Mouse (Mus musculus): ENCODE data around the gene Rerg. TPM values are rescaled to one million over a fixed set of nuclear protein-coding genes. Genes with fewer than 3 reads are reported as not detected.

The Rerg gene
- total RNA-seq, 2 experiments from 2014 or later = not detected

DNA sequence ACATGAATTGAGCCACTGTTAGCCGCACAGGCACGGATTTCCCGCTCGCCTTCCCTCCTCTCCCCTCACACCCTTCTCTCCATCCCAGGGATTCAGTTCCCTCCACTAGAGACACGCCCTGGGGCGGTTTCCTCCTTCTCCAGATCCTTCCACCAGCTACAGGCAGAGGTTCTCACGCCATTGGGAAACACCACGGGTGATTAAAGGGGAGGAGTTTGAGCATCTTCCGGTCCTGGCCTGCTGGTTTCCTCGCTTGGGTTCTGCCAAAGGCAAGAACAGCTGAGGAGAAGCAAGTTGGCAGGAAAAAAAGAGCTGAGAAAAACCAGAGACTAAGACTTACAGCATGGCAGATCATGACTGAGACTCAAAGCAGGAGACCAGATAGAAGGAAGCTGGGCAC is 6.7 kb downstream of the Rerg start:
- ATAC-seq (ENCODE audit: poor library complexity, severe bottlenecking) = peak; percentile 84

DNA sequence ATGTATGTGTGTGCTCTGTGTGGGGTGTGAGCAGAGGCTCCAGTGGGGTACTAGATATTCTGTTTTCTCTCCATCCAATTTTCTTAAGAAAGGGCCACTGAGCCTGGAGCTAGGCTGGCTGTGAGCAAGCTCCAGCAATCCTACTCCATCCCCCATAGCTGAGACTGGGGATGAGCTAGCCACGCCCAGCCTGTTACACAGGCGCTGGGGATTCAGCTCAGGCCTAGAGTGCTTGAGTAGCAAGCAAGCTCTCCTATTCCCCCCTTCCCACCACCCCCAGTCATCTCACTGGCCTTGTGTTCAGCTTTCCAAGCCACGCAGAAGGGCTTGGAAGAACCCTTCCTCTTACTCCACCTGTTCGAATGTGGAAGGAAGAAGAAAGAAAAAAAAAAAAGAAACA is 7.2 kb downstream of the Rerg start:
- no peak for ATAC-seq (ENCODE audit: poor library complexity, severe bottlenecking)

DNA sequence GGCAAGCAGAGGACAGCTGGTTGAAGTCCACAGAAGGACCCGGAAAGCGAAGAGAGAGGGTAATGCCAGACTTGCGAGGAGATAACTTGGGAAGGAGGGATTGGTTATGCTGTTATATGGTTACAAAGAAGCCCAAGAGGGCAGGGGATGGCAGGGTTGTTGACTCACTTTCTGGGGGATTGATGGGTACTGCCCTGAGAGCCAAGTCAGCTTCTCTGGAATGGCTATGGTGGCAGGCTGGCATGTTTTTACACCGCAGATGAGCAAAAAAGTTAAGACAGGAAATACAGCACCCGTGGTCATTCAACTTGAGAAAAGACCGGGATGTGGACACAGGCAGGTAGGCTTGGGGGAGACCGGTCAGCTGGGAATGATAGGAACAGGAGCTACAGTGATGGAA is 7.8 kb downstream of the Rerg start:
- ATAC-seq (ENCODE audit: poor library complexity, severe bottlenecking) = no peak

DNA sequence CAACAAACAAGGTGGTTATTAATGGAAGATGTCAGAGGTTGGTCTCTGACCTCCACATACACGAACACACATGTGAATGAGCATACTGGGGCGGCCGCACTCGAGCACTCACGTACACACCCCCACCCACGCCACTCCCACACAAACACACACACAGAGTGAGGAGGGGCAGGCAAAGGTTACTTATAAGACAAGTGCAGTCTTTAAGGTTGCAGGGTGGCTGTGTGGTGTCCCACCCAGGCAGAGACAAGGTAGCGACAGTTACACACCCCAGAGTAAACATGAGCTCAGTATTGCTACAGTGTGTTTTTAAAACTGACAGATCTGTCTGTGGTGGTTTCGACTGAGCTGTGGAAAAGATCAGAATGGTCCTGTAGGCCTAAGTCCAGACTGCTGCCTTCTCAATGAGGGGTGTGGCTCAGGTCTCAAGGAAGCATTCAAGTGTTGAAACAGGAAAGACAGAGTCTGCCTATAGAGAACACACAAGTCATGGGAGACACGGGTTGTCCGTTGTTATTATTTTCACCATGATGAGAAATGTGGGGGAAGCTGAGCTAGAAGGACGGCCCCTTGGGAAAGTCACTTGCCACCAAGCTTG is 8.7 kb downstream of the Rerg start:
- ATAC-seq (ENCODE audit: poor library complexity, severe bottlenecking) = no peak

DNA sequence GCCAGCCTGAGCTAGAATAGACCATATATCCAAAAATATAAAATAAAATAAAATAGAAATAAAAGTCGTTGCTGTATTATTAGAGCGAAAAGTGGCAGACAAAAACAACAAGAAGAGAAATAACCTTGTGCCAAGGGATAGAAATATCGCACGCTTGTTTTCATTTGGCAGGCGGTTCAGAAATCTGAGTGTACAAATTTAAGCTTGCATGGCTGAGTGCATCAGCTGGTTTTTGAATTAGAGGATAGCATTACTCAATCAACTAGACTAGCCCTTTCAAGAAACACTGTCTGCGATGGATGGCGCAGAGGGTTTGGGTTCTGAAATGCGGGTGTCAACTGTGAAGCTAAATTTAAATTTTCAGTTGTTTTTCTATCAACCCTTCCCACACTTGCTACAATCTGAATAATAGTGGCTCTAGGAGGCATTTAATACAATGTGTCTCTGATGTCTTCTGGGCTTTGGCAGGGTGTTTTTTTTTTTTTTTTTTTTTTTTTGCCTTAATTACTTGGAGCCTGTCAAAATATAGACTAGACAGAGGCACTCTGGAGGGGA is 10.8 kb downstream of the Rerg start:
- no peak for ATAC-seq (ENCODE audit: poor library complexity, severe bottlenecking)

DNA sequence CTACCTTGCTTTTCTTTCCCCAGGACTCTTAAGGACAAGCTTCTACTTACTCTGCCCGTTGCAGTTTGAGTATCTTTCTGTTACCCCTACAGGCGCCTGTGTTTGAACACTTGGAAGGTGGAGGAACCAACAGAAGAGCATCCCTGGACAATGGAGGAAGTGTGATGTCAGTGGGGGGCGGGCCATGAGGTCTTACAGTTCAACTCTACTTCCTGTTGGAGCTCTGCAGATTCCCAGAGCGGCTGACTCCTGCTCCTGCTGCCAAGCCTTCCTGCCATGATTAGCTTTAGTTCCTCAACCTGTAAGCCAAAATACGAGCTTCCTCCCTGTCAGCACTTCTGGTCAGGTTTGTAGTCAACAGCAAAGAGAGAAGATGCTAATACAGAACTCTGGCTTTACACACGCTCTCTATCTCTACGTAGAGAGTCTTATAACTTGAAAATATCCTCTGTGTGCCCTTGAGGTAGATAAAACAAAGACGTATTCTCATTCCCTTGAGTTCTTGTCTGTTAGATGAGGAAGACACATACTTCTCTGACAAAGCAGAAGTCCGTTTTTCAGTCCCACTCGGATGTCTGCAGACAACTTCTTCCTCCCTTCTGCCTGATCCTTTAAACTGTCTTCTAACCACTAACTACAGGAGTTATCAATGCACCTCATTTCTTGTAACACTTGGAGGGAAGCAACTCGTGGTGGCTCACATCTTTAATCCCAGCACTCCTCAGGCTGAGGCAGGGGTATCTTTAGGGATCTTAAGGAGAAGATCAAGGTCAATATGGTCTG is 13.7 kb downstream of the Rerg start:
- ATAC-seq (ENCODE audit: poor library complexity, severe bottlenecking) = peak; percentile 94

DNA sequence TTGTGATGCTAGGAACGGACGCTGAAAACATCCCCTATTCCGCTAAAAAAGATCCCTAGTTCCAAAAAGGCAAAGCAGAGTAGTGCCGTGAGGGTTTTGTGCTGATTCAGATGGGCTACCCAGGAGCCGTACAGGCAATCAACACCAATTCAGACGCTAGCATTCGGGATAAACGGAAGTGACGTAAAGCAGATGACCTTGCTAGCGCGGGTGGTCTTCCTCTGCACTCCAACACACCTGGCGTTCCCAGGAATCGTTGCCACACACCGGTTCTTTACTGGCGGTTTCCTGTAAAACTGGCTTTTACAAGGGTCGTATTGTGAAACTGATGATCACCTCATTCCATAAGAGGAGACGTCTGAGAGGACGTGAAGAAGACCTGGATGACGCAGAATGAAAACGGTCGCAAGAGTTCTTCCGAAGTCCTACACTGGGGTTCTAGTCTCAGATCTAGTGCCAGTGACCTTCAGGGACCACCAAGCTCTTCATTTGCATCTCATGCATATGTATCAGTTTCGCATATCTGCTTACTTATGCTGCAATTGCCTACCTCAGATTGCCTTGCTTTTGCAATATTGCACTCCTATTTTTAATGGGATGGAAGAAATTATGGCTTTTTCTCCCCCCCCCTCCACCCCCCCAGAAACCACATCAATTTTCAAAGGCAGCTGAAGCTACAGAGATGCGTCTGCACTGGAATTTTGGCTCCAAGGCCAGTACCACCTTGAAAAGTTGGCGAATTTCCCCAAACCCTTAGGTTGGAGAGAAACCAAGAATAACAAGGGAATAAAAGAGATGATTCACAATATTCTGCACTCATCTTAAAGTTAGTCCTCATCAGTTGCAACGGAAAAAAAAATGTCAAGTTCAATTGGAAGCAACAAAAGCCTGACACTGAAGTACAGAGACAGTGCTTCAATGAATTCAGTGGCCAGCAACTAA is 14.8 kb downstream of the Rerg start:
- no peak for ATAC-seq (ENCODE audit: poor library complexity, severe bottlenecking)

DNA sequence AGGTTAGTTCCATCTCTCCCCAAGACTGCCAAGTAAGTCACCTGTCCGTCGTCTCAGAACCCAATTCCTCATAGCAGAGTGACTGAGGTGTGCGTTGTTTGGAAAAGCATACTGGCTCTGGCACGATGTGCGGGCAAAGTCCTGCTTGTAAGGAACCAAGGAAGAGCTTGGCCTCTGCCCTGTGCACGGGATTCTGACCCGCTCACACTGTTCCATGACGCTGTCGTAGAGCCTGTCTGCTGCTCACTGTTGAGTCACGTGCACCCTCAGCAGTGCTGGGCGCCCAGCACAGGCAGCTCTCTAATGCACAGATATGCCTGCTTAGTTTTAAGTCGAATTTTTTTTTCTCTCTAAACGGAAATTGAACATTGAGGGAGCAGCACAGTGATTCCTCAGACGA is 17.3 kb downstream of the Rerg start:
- ATAC-seq (ENCODE audit: poor library complexity, severe bottlenecking) = no peak

DNA sequence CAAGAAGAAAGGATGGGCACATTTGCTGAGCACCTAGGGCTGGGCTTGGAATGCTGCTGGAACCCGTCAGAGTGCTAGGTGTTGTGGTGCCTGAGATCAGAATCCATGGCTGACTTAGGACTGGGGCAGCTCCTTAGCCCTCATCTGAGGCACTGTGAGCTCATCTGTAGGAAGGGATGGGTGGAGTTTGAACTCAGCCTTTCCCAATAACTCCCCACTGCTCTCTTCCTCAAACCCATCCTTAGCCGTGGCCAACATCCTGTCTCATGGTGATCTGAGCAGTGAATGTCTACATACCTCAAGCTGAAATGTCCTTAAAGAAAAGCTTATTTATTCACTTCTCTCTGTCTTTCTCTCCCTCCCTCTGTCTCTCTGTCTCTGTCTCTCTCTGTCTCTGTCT is 19.3 kb downstream of the Rerg start:
- ATAC-seq (ENCODE audit: poor library complexity, severe bottlenecking) = peak; percentile 89

DNA sequence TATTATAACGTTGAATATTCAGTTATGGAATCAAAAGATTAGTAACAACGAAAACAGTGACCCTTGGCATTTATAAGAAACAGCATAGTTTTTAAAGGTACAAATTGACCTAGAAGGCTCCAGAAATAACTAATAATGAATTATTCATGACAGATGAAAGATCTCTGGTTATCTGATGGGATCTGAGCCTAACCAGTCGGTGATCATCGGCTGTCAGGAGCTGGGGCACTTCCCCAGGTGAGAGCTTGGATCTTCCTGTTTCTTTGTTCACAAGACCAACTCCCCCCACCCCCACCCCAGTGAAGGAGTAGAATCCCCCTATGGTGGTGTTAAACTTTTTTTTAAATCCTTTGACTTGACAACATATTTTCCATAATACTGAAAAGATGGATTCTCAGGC is 20.5 kb downstream of the Rerg start:
- ATAC-seq (ENCODE audit: poor library complexity, severe bottlenecking) = no peak

DNA sequence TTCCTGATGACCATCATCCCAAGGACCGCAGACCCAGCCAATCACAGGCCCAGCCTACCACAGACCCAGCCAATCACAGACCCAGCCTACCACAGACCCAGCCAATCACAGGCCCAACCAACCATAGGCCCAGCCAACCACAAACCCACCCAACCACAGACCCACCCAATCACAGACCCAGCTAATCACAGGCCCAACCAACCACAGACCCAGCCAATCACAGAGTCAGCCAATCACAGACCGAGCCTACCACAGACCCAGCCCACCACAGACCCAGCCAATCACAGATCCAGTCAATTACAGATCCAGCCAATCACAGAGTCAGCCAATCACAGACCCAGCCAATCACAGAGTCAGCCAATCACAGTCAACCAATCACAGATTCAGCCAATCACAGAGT is 23.4 kb downstream of the Rerg start:
- no peak for ATAC-seq (ENCODE audit: poor library complexity, severe bottlenecking)

DNA sequence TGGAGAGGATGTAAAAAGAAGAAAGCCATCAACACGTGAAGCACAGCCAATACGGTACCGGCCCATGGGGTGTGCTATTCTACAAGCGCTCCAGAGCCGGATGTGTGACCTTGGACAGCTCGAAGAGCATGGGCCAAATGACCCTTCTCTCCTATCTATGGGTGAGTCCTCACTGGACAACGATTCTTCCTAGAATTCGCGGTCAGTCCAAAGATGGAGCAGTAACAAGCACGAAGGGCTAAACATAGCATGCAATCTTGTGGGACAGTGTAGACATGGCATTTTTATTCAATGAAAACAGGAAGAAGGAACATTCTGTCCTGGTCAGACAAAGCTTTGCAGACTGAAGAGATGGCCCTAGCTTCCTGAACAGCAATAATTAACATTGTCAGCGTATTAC is 24.7 kb downstream of the Rerg start:
- no peak for ATAC-seq (ENCODE audit: poor library complexity, severe bottlenecking)

DNA sequence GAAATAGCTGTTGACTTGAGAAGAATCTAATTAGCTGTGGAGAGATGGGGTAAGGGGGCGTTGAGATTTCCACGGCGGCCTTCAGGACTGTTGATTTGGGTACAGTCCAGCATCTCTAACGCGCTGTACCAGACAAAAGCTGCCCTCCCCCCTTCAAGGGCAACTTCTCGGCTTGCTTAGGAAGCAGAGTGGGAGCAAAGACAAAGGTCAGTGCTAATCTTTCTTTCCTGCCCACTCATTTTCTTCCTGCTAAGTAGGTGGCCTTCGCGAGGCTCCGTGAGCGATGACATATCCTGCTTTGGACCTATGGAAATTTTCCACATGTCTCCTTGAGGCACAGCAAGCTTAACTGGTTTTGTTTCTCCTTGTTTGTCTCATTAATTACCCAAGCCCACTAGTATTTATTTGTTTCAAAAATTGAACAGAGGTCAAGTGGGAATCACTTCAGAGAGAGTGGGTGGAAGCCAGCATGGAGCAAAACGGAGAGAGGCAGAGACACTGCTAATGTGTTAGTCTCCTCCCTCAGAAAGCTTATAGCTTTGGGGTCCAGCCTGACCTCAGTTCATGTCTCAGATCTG is 25.2 kb downstream of the Rerg start:
- ATAC-seq (ENCODE audit: poor library complexity, severe bottlenecking) = no peak

DNA sequence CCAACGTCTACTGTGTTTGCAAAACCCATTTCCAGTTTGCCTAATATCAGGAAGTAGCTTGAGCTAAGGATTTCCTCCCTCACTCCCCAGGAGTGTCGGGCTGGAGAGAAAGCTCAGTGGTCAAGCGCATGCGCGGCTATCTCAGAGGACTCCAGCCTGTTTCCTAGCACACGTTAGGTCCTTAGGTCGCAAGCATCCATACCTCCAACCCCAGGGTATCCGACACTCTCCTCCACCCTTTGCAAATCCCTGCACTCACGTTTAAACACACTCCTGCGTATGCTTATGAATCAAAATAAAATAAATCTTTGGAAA is 25.8 kb downstream of the Rerg start:
- no peak for ATAC-seq (ENCODE audit: poor library complexity, severe bottlenecking)

DNA sequence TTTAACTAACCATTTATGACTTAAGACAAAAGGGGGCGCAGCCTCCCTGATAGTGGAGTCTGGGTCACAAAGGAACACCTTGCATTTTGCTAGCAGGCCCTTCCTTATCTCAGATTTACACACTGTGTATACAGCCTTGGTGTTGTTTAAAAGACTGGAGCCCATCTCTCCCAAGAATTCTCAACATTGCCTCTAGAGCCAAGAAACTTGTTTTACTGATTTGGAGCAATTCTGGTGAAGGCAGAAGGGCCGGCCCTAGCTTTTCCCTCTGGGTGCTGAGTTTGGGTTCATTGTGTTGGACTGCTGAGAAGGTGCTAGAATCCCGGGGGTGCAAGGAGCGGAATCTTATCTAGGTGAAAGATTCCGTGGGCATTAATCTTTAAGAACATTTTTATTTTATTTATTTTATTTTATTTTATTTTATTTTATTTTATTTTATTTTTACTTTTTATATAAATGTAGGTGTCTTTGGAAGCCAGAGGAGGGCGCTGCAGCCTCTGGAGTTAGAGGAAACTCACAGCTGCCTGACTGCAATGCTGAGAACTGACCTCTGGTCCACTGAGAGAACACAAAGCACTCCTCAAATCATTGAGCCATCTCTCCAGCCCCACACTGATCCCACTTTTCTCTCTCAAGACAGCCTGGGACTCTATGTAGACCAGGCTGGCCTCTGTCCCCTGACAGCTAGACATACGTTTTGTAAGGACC is 26.3 kb downstream of the Rerg start:
- no peak for ATAC-seq (ENCODE audit: poor library complexity, severe bottlenecking)

DNA sequence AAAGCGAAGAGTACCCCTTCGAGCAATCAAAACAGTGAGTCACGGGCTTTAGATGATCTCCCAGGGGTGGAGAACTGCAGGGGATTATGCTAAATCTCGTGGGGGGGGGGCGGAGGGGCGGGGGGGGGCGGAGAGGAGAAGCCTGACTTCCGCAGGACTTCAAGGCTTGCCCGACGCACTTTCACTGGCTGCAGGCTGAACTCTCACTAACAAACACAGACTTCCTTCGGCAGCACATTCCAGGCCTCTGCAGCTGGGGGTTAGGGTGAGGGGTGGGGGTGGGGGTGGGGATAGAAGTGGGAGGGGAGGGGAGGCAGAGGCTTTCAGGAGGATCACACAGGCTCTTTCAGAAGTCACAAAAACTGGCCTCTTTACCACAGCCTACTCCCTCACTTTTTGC is 27.5 kb downstream of the Rerg start:
- peak; percentile 17; the same call in 1 of the 2 replicates for ATAC-seq (ENCODE audit: poor library complexity, severe bottlenecking)

DNA sequence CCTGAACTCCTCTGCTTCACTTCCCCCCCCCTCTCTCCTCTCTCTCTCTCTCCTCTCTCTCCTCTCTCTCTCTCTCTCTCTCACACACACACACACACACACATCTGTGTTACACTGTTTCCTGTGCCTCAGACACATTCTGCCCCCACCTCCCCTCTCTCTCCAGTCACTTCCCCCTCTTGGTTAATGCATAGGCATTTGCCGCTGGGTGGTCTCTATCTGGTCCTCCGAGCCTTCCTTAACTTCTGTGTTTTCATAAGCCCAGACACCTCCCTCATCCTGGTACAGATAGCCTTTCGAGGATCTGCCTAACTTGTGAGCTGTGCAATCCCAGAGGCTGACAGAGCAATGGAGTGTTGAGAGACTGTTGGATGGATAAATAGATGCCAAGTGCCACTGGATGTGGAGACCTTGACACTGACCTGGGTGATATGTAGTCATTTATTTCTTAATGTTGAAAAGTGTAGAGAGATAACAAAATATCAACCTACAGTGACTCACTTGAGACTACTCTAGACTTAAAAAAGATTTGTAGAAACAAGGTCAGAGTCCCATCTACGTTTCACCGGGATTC is 29.0 kb downstream of the Rerg start:
- 0 out of 2 replicates have a peak, but pooled peaks have one; percentile 27 for ATAC-seq (ENCODE audit: poor library complexity, severe bottlenecking)

DNA sequence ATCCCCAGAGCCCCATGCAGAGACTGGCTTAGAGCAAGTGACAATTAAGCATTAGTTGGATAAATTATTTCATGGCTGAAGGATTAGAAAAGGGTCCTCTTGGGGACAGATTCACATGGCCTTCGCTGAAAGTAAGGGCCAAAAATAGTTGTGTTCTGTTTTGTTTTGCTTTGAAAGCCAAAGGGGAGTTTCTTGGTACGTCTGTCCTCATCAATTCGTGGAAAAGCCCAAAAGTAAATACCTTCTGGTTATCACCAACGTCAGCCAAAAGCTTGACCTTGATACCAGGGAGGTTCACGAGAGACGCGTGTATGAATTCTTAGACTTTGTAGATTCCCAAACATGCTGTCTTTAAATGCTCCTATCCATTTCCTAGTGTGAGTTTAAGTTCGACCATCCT is 31.5 kb downstream of the Rerg start:
- no peak for ATAC-seq (ENCODE audit: poor library complexity, severe bottlenecking)

DNA sequence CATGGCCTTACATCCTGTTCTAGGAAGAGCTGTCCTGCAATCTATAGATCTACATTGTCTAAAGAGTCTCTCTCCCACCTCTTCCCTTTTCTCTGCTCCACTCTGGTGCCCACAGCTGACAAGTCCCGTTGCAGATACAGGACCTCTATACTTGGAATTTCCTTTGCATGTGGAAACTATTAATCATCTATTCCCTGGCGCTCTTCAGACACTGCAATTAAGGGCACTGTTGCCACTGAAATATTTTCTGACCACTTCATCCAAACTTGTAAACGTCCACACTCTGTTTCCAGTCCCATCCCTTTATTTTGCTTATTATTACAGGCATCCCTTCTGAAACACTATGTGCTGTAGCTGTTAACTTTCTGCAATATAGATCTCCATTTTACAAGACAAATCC is 31.9 kb downstream of the Rerg start:
- no peak for ATAC-seq (ENCODE audit: poor library complexity, severe bottlenecking)

DNA sequence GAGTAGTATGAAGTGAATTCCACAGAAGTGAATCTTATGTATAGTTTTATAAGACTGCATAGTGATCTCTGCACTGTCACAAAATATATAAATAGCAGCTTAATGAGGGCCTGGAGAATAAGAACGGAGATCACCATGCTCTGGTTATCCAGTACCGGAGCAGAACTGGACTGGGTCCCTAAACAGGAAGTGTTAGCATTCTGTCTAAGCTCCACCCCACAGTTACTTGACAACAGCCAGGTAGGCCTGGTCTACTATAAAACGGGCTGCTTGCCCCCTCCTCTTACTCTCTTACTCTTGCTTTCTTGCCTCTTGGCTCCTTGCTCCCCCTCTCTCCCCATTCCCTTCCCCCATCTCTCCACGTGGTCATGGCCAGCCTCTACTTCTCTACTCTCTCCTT is 33.9 kb downstream of the Rerg start:
- ATAC-seq (ENCODE audit: poor library complexity, severe bottlenecking) = no peak

Data from megakaryocyte, adult 5-6 weeks (primary cell).